In the genomic region with DNA sequence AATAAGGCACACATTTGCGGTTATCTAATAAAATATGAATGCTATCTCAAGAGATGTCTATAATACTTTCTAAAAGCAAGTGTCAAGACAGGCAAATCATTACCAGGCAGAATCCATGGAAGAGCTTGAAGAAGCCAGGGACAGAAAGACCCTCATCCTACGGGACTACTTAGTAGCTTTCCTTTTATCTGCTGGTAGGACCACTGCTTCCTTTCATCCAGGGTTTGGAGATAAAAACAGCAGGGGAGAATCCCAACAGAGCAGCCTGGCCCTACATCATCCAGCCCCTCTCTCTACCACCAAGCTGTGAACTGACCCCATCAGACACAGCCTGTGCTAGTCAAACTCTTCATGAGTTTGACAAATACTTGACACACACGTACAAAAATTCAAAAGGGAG, we compare ENCODE assay signal across 15 mouse cellular contexts.
"Had no signal": no experiment of that assay in that cellular context is flagged by ENCODE, and none has a peak within 500 bp of the region (broad histone marks: within the 10 kb centered on the region; RNA-seq: fewer than 3 reads in every experiment).

No protein-coding gene starts in this region.

- H3K9me3 ChIP-seq: neural tube, embryonic 13.5 days; neural tube, embryonic 15.5 days; stomach, embryonic 15.5 days had no signal

- H3K9ac ChIP-seq: neural tube, embryonic 13.5 days; neural tube, embryonic 15.5 days; stomach, embryonic 15.5 days had no signal

- DNase-seq: right cerebral cortex, adult 18-20 months; right cerebral cortex, postnatal 14 days; right cerebral cortex, postnatal 25 days; right cerebral cortex, postnatal 4 days; spleen, adult 18-20 months; thymus, adult 18-20 months; thymus, adult 2 months; thymus, postnatal 14 days; thymus, postnatal 25 days; thymus, postnatal 36 days; thymus, postnatal 4 days had no signal

- H3K27ac ChIP-seq: neural tube, embryonic 13.5 days; neural tube, embryonic 15.5 days; stomach, embryonic 15.5 days; stomach, postnatal 0 days had no signal

- H3K4me3 ChIP-seq: neural tube, embryonic 13.5 days; neural tube, embryonic 15.5 days; stomach, embryonic 15.5 days had no signal

- H3K4me2 ChIP-seq: neural tube, embryonic 13.5 days; neural tube, embryonic 15.5 days; stomach, embryonic 15.5 days had no signal

- H3K36me3 ChIP-seq: neural tube, embryonic 13.5 days; neural tube, embryonic 15.5 days; stomach, embryonic 15.5 days had no signal

- H3K27me3 ChIP-seq: neural tube, embryonic 13.5 days; neural tube, embryonic 15.5 days; stomach, embryonic 15.5 days had no signal
